Mouse (Mus musculus): ENCODE results near the gene Dmbx1.

Dmbx1 gene

GRCm38 (mm10) chr4:115939295-115940102, at the start of gene Dmbx1:
TSS of gene Dmbx1 (minus strand) at chr4:115939926.
- no peak for DNase-seq

DNA sequence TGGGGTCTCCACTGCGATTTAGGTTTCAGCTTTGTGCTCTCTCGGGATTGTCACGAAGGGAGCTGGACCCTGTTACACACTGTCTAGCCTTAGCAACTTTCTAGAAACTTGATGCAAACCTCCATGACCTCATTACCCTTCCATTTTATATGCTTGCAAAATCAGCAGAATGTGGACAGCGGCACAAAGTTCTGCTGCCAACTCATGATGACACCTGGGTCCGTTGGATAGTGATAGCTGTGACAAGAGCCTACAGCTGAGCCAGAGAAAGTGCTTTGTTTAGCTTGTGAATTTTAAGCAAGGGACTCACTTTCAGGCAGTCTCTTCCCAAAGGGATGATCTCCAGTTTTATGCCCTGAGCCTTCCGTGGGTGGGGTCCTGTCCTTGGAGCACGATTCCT, 49.7 kb upstream of the Dmbx1 start:
- no peak for DNase-seq

DNA sequence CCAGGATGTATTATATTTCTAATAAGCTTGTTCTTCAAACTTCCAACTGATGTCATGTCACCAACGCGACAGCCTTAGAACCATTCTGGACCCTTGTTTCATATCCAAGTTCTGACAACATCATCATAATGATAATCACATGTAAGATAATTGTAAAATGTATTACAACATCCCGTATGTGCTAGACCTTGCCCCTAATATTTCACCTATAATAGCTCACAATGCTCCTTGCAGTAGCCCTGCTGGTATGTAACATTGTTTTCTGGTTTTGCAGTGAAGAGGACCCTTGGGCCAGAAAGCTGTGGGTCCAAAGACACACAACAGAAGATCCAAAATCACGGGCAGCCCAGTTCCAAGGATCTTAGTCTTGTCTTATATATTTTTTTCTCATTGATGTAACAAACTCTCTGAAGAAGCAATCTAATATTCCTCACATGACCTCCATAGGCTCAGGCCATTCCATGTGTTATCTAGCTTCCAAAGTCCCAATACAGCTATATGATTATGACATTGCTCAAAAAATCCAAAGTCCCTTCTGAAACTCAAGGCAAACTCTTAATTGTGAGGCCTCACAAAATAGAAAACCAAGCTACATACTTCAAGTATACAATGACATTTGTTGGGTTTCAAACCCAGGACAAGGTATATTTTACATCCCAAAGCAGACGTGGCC, 48.3 kb upstream of the Dmbx1 start:
- no peak for DNase-seq

DNA sequence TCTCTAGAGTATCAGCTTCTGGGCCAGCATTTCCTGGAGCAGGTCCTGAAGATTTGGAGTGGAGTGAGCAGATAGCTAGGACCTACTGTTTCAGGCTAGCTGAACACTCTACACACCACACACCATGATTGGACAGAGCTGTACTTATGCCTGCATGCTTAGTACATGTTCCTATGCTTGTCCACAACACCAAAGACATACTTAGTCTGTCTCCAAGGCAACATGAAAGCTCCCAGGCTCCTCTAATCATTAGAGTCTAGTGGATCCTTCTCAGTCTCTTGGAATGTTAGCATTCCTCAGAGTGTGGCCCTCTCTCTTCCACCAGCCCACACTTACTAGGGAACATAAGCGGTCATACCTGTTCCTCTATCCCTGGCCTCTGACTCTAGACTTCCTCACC, 47.7 kb upstream of the Dmbx1 start:
- no peak for DNase-seq

DNA sequence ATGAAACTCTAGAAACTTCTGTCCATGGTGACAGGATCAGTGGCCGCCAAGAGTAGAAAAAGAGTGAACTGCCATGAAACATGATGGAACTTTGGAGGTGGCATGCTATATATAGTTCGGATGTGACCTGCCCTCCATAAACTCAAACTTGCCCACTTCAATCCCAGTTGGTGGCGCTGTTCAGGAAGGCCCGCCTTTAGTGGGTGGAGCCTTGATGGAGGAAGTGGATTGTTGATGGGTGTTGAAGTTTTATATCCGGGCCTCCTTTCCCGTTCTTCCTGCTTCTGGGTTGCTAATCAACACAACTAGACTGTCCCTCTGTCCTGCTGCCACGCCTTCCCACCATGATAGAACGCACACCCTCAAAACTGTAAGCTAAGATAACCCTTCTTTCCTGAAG, 45.2 kb upstream of the Dmbx1 start:
- no peak for DNase-seq

- DNase-seq: peak; percentile 83
Measured at GRCm38 (mm10) chr4:115984111-115984510, 44.4 kb upstream of the Dmbx1 start.

DNA sequence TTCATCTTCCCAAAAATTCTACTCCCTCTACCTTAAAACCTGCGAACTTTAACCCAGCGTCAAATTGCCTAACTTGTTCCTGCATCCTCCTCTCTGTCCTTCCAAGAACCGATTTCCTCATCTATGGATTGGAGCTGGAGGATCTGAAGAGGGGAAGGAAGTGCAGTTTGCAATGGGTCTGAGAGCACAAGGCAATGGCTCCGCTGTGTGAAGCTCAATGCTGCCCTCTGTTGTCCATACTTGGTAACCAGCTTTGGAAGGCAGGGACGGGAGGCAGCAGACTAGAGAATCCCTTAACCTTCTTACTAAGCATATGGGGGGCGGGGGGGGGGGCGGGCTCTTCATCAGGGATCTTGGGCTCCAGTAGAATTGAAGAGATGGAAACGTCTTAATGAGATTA, 41.0 kb upstream of the Dmbx1 start:
- DNase-seq: peak; percentile 68

- DNase-seq: no peak
Measured at GRCm38 (mm10) chr4:115979437-115979836, 39.7 kb upstream of the Dmbx1 start.

DNA sequence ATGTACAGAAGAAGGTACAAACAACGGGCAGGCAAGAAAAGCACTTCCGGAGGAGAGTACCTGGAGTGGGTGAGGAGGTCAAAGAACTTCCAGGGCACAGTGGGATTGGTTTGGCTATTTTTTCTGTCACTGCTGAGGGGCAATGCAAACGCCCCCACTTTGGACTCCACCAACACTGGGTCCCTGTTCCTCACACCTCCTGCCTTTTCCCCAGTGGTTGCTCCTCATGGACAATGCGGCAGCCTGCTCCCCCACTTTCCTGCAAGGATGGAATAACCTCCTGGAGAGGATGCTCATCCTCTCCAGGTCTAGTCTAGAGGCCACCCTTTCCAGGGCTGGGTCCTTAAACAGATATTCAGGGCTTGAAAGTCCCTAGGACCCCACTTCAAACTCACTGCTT, 39.2 kb upstream of the Dmbx1 start:
- DNase-seq: no peak

GRCm38 (mm10) chr4:115972543-115972942, 32.8 kb upstream of the Dmbx1 start:
- DNase-seq: no peak

- no peak for DNase-seq
Measured at GRCm38 (mm10) chr4:115964446-115964845, 24.7 kb upstream of the Dmbx1 start.

DNA sequence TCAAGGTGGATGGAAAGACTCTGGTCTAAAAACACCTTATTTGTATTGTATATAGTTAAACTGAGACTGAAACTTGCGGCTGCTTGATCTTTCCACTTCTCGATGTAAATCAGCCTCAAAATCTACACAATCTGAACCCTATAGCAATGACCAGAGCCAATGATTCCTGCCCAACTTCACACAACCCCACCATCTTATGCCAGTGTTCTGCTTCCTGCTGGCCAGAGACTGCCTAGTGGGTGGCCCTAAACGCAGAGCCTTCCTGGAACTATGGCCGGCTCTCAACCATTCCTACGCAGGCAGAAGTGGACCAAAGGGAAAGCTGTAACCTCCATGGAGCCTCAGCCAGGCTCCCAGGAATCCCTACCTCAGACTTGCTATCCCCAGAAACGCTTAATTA, 24.0 kb upstream of the Dmbx1 start:
- DNase-seq: no peak

- DNase-seq: no peak
Measured at GRCm38 (mm10) chr4:115962671-115963412, 23.1 kb upstream of the Dmbx1 start.

DNA sequence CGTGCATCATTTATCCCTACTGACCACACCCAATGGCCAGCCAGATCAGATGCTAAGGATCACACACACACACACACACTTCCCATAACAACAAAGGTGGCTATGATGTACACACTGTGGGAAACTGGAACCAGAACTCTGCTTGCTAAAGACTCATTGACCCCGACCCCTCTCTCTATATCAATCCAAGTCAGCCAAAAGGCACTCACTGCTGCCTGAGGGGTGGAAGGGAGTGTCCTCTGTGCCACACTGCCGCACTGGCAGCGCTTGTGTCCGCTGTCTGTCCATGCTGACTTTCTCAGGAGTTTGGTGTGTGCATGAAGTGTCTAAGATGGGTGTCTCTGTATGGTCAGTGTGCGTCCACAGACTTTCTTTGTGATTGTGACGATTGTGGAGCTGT, 22.3 kb upstream of the Dmbx1 start:
- DNase-seq: no peak

DNA sequence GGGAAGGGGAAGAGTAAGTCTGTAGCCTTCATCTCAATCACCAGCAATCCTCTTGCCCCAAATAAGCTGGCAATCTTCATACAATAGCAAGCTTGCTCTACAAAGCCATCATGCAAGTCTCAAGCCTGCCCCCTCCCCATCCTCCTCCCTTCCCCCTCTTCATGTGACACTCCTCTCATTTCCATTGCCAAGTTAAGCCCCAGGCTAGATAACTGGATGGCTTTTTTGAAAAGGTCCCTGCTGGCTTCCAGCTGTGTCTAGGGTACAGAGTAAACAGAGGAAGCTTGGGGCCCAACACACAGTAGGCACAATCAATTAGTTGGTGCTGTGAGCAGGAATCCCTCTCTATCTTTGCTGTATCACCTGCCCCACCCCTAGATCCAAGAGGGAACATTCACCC, 19.8 kb upstream of the Dmbx1 start:
- no peak for DNase-seq

DNA sequence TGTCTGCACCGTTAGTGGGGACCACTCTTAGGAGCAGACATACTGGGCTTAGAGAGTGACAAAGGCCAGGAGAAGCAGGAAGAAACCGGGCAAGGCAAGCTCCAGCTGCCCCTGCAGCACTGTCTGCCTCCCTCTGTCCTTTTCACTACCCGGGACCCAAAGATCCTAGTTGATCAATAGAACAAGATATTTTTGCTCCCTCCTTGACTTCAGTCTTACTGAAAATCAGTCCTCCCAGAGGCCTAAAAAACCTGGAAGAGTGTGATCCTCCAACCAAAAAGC, 15.7 kb upstream of the Dmbx1 start:
- DNase-seq: no peak

DNA sequence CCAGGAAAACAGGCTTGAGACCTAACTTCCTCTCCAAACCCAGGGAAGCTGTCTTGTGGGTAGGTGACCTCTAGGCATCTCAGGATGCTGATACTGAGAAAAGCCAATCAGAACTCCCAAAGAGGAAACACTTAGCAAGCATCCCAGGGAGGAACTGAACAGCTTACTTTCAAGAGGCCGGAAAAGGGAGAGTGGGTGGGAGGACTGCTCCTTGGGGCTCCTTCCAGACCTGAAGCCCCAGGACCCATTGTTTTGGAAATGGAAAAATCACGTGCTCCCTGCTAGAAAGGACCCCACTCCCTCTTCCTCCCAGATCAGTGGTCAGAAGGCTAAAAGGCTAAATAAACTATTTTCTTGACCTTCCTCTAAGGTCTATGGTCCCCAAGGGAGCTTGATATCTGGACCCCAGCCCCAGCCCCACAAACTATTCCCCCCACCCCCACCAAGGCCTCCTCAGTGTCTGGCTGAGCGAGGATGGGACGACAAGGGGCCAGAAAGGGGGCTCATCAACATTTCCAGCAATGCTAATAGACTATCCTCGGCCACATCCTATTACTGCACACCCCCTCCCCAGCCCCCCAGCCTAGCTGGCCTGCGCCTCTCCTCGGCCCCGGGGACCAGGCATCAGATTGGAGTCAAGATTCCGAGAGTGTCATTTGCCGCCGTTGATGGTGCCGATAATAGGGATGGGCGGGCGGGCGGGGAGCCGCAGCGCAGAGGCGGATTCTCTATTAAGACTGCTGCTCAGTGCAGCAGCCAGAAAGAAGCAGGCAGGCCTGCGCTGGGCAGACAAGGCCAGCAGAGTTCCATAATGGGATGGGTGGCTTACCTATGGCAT, 15.1 kb upstream of the Dmbx1 start:
- DNase-seq: no peak

GRCm38 (mm10) chr4:115953559-115953958, 13.8 kb upstream of the Dmbx1 start:
- DNase-seq: no peak

DNA sequence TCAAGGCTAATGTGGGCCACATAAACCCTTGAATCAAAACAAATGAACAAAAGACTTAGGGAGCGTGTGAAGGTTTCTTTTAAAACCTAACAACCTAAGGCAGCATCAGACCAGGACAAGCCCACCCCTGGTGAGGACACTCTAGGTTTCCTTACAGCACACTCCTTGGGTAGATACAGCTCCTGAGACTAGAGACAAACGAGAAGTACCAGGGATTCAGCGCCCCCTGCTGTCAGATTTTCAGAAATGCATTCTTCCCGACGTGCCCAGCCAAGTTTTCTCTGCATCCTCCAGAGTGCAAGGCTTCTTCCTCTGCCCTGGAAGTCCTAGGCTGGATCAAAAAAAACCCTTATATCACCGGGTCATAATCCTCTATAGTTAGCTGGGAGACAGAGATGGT, 13.0 kb upstream of the Dmbx1 start:
- peak; percentile 44 for DNase-seq

- no peak for DNase-seq
Measured at GRCm38 (mm10) chr4:115943669-115944314, 4.1 kb upstream of the Dmbx1 start.

- DNase-seq: no peak
Measured at GRCm38 (mm10) chr4:115941242-115941820, 1.6 kb upstream of the Dmbx1 start.

- no peak for DNase-seq
Measured at GRCm38 (mm10) chr4:115940681-115941080, 955 bp upstream of the Dmbx1 start.

All from cerebellum, adult 9-10 months (tissue).